Mouse (Mus musculus) heart, postnatal 0 days (tissue): Measurements from ENCODE around the gene Pdlim3. TPM values are rescaled to one million over a fixed set of nuclear protein-coding genes. Genes with fewer than 3 reads are reported as not detected.

Experiments used
- ATAC-seq: fragments of 200-750 bp; cut with Nextera tagmentation; 2 replicates; pipeline ENCODE4 v1.8.0; 2017; ENCODE audit warnings: low read depth, moderate number of reproducible peaks, moderate library complexity; ENCODE audit not compliant: insufficient read depth
- DNase-seq: peaks from one replicate; pipeline ENCODE4 v3.0.0-alpha.2; 2016; ENCODE audit warnings: low spot score
- H3K27ac ChIP-seq: fragments of 300-500 bp; sonication (generic); 2 replicates; pipeline ENCODE4 v1.5.1; 2014; ENCODE audit warnings: low read depth, mild to moderate bottlenecking
- H3K27me3 ChIP-seq: fragments of 300-500 bp; sonication (generic); 2 replicates; pipeline ENCODE4 v1.6.1; 2014; ENCODE audit warnings: low read length, mixed read lengths; ENCODE audit not compliant: control insufficient read depth, insufficient read depth
- H3K36me3 ChIP-seq: fragments of 300-500 bp; sonication (generic); replicated peaks from 2 replicates; pipeline ENCODE4 v1.6.1; 2014; ENCODE audit warnings: low read length, mixed read lengths; ENCODE audit not compliant: control insufficient read depth, insufficient read depth
- H3K4me1 ChIP-seq: fragments of 300-500 bp; sonication (generic); 2 replicates; pipeline ENCODE4 v1.6.1; 2014; ENCODE audit warnings: antibody characterized with exemption; ENCODE audit not compliant: control insufficient read depth, insufficient read depth
- H3K4me2 ChIP-seq: fragments of 300-500 bp; sonication (generic); 2 replicates; pipeline ENCODE4 v1.6.1; 2014; ENCODE audit warnings: low read depth, mild to moderate bottlenecking, low read length, moderate library complexity
- H3K4me3 ChIP-seq: fragments of 300-500 bp; sonication (generic); 2 replicates; pipeline ENCODE4 v1.5.1; 2014; ENCODE audit warnings: low read depth, low read length
- H3K9ac ChIP-seq: fragments of 300-500 bp; sonication (generic); replicated peaks from 2 replicates; pipeline ENCODE4 v1.6.1; 2014; ENCODE audit warnings: low read depth, low read length, mixed read lengths
- H3K9me3 ChIP-seq: fragments of 300-500 bp; sonication (generic); replicated peaks from 2 replicates; pipeline ENCODE4 v1.6.1; 2016; ENCODE audit warnings: low read length; ENCODE audit not compliant: control insufficient read depth
- CTCF ChIP-seq: IDR thresholded peaks from 2 replicates; pipeline ENCODE4 v1.5.1; 2016; ENCODE audit warnings: antibody characterized with exemption, control low read depth, low read depth
- EP300 ChIP-seq: IDR thresholded peaks from 2 replicates; pipeline ENCODE4 v1.6.1; 2016; ENCODE audit warnings: antibody characterized with exemption, low read depth
- WGBS: fragments of 180-500 bp; shearing (Covaris S2); extraction: QIAGEN DNeasy Blood & Tissue Kit; methylation state at CpG from one replicate; pipeline ENCODE4 v1.1.7; 2014; 5-methylcytosine and 5-hydroxymethylcytosine counted together
- polyA plus RNA-seq: library from polyadenylated mRNA; unstranded; fragments of >200 nt; fragmentation: Nextera tagmentation; extraction: Ambion mirVana; gene quantifications from 2 replicates; pipeline ENCODE4 v1.2.1, GENCODE M21; 2015
- total RNA-seq: library from RNA; depleted of rRNA; stranded (reverse); fragments of >200 nt; gene quantifications from 2 replicates; pipeline ENCODE4 v1.2.3, GENCODE M21; 2014; ENCODE audit warnings: low replicate concordance

The Pdlim3 gene
- total and polyA plus RNA-seq, 2 experiments from 2014 or later: 127 to 168 TPM

- Histone ChIP-seq H3K4me2 (no peak overlapping the region), H3K36me3 (peaks cover 18% of the 10 kb centered on the region; the same call in 1 of the 2 replicates), H3K27ac (no peak overlapping the region), H3K4me1 (peaks cover 17% of the 10 kb centered on the region), H3K9me3 (no peaks in the 10 kb centered on the region), H3K4me3 (no peak overlapping the region), H3K27me3 (no peaks in the 10 kb centered on the region), H3K9ac (no peak overlapping the region)
- 88% methylated on average over 7 of the region's 7 CpGs for WGBS
- TF ChIP-seq CTCF: no peak
- no peak for TF ChIP-seq EP300
- DNase-seq (no peak), ATAC-seq (no peak)
Measured at GRCm38 (mm10) chr8:45905591-45906250, 20.5 kb downstream of the Pdlim3 start.

GRCm38 (mm10) chr8:45906251-45906619 lies 21.0 kb downstream of the Pdlim3 start:
- 94% methylated on average over 4 of the region's 4 CpGs for WGBS
- Histone ChIP-seq H3K4me1 (peaks cover 17% of the 10 kb centered on the region), H3K36me3 (peaks cover 18% of the 10 kb centered on the region; the same call in 1 of the 2 replicates), H3K4me2 (no peak overlapping the region), H3K9me3 (no peaks in the 10 kb centered on the region), H3K9ac (no peak overlapping the region), H3K27me3 (no peaks in the 10 kb centered on the region), H3K4me3 (no peak overlapping the region), H3K27ac (no peak overlapping the region)
- no peak for TF ChIP-seq CTCF
- no peak for TF ChIP-seq EP300
- ATAC-seq (no peak), DNase-seq (no peak)

DNA sequence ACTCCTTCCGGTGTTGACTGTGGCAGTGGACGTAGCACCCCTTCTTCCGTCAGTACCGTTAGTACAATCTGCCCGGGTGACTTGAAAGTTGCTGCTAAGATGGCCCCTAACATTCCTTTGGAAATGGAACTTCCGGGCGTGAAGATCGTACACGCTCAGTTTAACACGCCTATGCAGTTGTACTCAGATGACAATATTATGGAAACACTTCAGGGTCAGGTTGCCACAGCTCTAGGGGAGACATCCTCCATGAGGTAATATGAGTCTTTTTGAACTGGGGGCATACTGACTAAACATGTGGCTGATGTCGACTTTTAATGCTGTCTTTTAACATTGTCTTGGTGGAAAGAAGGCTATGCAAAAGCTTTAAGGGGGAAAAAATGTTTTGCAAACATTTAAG lies 28.4 kb downstream of the Pdlim3 start:
- peaks cover 30% of the 10 kb centered on the region for H3K36me3 ChIP-seq
- 90% methylated on average over 11 of the region's 11 CpGs for WGBS
- H3K27me3 ChIP-seq: no peaks in the 10 kb centered on the region
- H3K9ac ChIP-seq: no peak overlapping the region
- no peaks in the 10 kb centered on the region for H3K4me1 ChIP-seq
- no peak overlapping the region for H3K4me3 ChIP-seq
- no peaks in the 10 kb centered on the region for H3K9me3 ChIP-seq
- no peak overlapping the region for H3K4me2 ChIP-seq
- no peak for ATAC-seq
- TF ChIP-seq CTCF (no peak), EP300 (no peak)
- DNase-seq: no peak
- H3K27ac ChIP-seq: no peak overlapping the region

- Histone ChIP-seq H3K9ac (no peak overlapping the region), H3K9me3 (no peaks in the 10 kb centered on the region), H3K4me1 (no peaks in the 10 kb centered on the region), H3K4me3 (no peak overlapping the region), H3K27ac (peak overlapping the region; percentile 67), H3K4me2 (0 out of 2 replicates have a peak overlapping the region, but pooled peaks have one; percentile 32), H3K36me3 (peaks cover 42% of the 10 kb centered on the region), H3K27me3 (no peaks in the 10 kb centered on the region)
- no peak for TF ChIP-seq CTCF
- TF ChIP-seq EP300: no peak
- ATAC-seq (peak; percentile 5; the same call in 1 of the 2 replicates), DNase-seq (no peak)
- WGBS: 55% methylated on average over 3 of the region's 3 CpGs
Measured at GRCm38 (mm10) chr8:45916496-45916895, 31.2 kb downstream of the Pdlim3 start.

- ATAC-seq (peak; percentile 56; the same call in 1 of the 2 replicates), DNase-seq (peak; percentile 30)
- no peaks in the 10 kb centered on the region for H3K27me3 ChIP-seq
- peak overlapping the region; percentile 32 for H3K4me2 ChIP-seq
- peak overlapping the region; percentile 67 for H3K27ac ChIP-seq
- H3K4me1 ChIP-seq: no peaks in the 10 kb centered on the region
- no peak overlapping the region for H3K9ac ChIP-seq
- peaks cover 42% of the 10 kb centered on the region for H3K36me3 ChIP-seq
- TF ChIP-seq EP300: no peak
- TF ChIP-seq CTCF: no peak
- 51% methylated on average over 20 of the region's 20 CpGs for WGBS
- no peaks in the 10 kb centered on the region for H3K9me3 ChIP-seq
- peak overlapping the region; percentile 9; the same call in 1 of the 2 replicates for H3K4me3 ChIP-seq
Measured at GRCm38 (mm10) chr8:45917040-45917679, 31.9 kb downstream of the Pdlim3 start.
